In the genomic region with DNA sequence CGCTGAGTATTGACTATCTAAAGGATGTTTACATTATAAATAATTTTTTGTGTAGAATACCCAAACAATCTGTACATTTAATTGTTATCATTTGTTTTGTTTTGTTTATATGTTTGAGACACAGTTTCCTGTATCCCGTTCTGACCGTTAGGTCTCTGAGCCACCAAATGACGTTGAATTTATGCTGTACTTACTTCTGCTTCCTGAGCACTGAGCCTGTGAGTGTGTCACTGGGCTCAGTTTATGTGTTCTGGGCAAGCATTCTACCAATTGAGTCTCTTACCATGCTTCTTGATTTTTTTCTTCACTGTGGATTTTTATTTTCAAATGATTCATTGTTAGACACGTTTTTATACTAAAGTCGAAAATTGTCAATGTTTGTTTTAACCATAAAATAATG, we compare ENCODE assay signal across 25 mouse cellular contexts.
"Had no signal": no experiment of that assay in that cellular context is flagged by ENCODE, and none has a peak within 500 bp of the region (broad histone marks: within the 10 kb centered on the region; RNA-seq: fewer than 3 reads in every experiment).

No protein-coding gene starts in this region.

- H3K4me1 ChIP-seq: heart, embryonic 10.5 days; heart, embryonic 15.5 days; hindbrain, embryonic 10.5 days; hindbrain, embryonic 12.5 days; hindbrain, embryonic 13.5 days; hindbrain, embryonic 15.5 days; intestine, embryonic 15.5 days had no signal

- H3K9me3 ChIP-seq: heart, embryonic 10.5 days; heart, embryonic 12.5 days; heart, embryonic 13.5 days; heart, embryonic 15.5 days; hindbrain, embryonic 10.5 days; hindbrain, embryonic 12.5 days; hindbrain, embryonic 13.5 days; hindbrain, embryonic 15.5 days; intestine, embryonic 15.5 days; kidney, embryonic 15.5 days had no signal

- DNase-seq: kidney, adult 11 months; kidney, adult 18-20 months; kidney, adult 2 months; kidney, adult 8-10 months; kidney, adult 9 months; kidney, postnatal 14 days; kidney, postnatal 25 days; kidney, postnatal 36 days had no signal

- H3K27me3 ChIP-seq: heart, embryonic 12.5 days; heart, embryonic 13.5 days; heart, embryonic 15.5 days; hindbrain, embryonic 12.5 days; hindbrain, embryonic 13.5 days; hindbrain, embryonic 15.5 days; intestine, embryonic 15.5 days; kidney, embryonic 15.5 days had no signal

- ATAC-seq: inflammation-experienced regulatory T-cells, adult 6 months; intestine, embryonic 15.5 days; intestine, embryonic 16.5 days; intestine, postnatal 0 days had no signal

- H3K27ac ChIP-seq: heart, embryonic 10.5 days; heart, embryonic 13.5 days; heart, embryonic 15.5 days; hindbrain, embryonic 10.5 days; hindbrain, embryonic 12.5 days; hindbrain, embryonic 13.5 days; hindbrain, embryonic 14.5 days; hindbrain, embryonic 15.5 days; hindbrain, postnatal 0 days; intestine, embryonic 15.5 days; kidney, embryonic 15.5 days; kidney, postnatal 0 days; layer of hippocampus, adult 2 months had no signal

- H3K4me2 ChIP-seq: heart, embryonic 12.5 days; heart, embryonic 13.5 days; heart, embryonic 15.5 days; hindbrain, embryonic 12.5 days; hindbrain, embryonic 13.5 days; hindbrain, embryonic 14.5 days; hindbrain, embryonic 15.5 days; intestine, embryonic 15.5 days; kidney, embryonic 15.5 days had no signal

- H3K4me3 ChIP-seq: heart, embryonic 10.5 days; heart, embryonic 12.5 days; heart, embryonic 13.5 days; heart, embryonic 15.5 days; hindbrain, embryonic 10.5 days; hindbrain, embryonic 12.5 days; hindbrain, embryonic 13.5 days; hindbrain, embryonic 15.5 days; intestine, embryonic 15.5 days; kidney, embryonic 15.5 days; layer of hippocampus, adult 2 months had no signal

- H3K36me3 ChIP-seq: heart, embryonic 10.5 days; heart, embryonic 12.5 days; heart, embryonic 13.5 days; heart, embryonic 15.5 days; hindbrain, embryonic 10.5 days; hindbrain, embryonic 12.5 days; hindbrain, embryonic 13.5 days; hindbrain, embryonic 15.5 days; intestine, embryonic 15.5 days; kidney, embryonic 15.5 days had no signal

- H3K9ac ChIP-seq: heart, embryonic 12.5 days; heart, embryonic 13.5 days; heart, embryonic 15.5 days; hindbrain, embryonic 12.5 days; hindbrain, embryonic 13.5 days; hindbrain, embryonic 14.5 days; hindbrain, embryonic 15.5 days; intestine, embryonic 15.5 days; kidney, embryonic 15.5 days had no signal
